ENCODE assay signal across 15 mouse cellular contexts in the genomic region with DNA sequence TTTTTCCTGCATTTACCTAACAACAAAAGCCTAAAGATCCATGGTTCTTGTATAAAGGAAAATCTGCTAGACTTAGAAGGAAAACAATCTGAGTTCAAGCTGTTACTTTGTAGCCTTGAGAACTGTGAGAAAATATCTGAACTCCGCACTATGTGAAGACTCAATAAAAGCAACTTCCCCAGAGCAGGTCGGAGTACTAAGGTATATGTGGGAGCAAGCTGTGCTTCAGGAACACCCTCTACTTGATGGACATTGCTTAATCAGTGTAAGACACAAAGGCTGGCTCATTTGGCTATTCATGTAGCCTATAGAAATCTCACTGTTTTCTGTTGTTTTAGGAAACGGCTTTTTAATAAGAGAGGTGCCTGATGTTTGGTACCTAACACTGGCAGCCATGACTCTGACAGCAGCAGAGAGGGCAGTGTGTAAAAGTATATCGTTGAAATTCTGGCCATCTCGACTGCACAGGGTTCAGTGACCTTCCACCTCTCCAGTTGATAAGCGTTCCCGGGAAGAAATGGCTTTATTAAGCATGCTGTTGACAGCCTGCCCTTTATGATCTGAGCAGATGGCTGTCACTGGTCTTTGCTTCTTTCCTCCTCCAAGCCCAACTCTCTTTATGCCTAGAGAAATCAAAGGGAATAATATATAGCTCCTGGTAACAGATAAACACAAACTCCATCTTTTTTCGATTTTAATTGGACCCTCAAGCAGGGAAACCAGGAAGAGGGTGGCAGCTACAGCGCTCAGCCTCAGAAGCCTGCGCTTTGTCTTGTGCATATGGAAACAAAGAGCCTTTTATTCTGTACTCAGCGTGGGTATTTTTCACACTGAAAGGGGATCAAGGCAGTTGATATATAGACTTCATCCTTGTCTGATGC.
A peak's percentile ranks its signal among the peaks of the same experiment; 100 is the strongest.
DNase-seq lines count a peak whose midpoint lies in the region; ATAC-seq and TF ChIP-seq lines count a peak whose summit lies in the region.
"Had no signal": no experiment of that assay in that cellular context is flagged by ENCODE, and none has a peak within 500 bp of the region (broad histone marks: within the 10 kb centered on the region; RNA-seq: fewer than 3 reads in every experiment).

No protein-coding gene starts in this region.

- ATAC-seq in neural tube, embryonic 14.5 days (ENCODE audit: low read depth): peak; percentile 69
- ATAC-seq: inflammation-experienced regulatory T-cells, adult 6 months; lung, postnatal 0 days had no signal

- no peaks in the 10 kb centered on the region for H3K9me3 ChIP-seq in embryonic facial prominence, embryonic 10.5 days
- no peaks in the 10 kb centered on the region for H3K9me3 ChIP-seq in neural tube, embryonic 14.5 days (ENCODE audit: control insufficient read depth, low read length)
- H3K9me3 ChIP-seq: limb, embryonic 15.5 days had no signal

- H3K4me2 ChIP-seq in neural tube, embryonic 14.5 days (ENCODE audit: low read depth, low read length): no peak overlapping the region
- H3K4me2 ChIP-seq: limb, embryonic 15.5 days had no signal

- 25% methylated on average over 11 of the region's 11 CpGs for WGBS in embryonic facial prominence, embryonic 10.5 days
- 12% methylated on average over 11 of the region's 11 CpGs for WGBS in neural tube, embryonic 14.5 days

- no peaks in the 10 kb centered on the region for H3K36me3 ChIP-seq in embryonic facial prominence, embryonic 10.5 days (replicated peaks)
- H3K36me3 ChIP-seq in neural tube, embryonic 14.5 days (ENCODE audit: control insufficient read depth, insufficient read depth, low read length): no peaks in the 10 kb centered on the region
- H3K36me3 ChIP-seq: limb, embryonic 15.5 days had no signal

- H3K4me1 ChIP-seq in embryonic facial prominence, embryonic 10.5 days: peaks cover 9% of the 10 kb centered on the region
- peaks cover 6% of the 10 kb centered on the region; the same call in 1 of the 2 replicates for H3K4me1 ChIP-seq in neural tube, embryonic 14.5 days (ENCODE audit: control insufficient read depth, insufficient read depth, low read length)
- H3K4me1 ChIP-seq: limb, embryonic 15.5 days had no signal

- H3K9ac ChIP-seq in neural tube, embryonic 14.5 days (replicated peaks; ENCODE audit: low read depth, low read length): 0 out of 2 replicates have a peak overlapping the region, but pooled peaks have one; percentile 1
- H3K9ac ChIP-seq: limb, embryonic 15.5 days had no signal

- no peak for TF ChIP-seq CTCF in layer of hippocampus, adult 2 months (conservative IDR thresholded peaks at IDR 0.05)

- DNase-seq in embryonic facial prominence, embryonic 10.5 days (ENCODE audit: low spot score): peak; percentile 25
- peak; percentile 47 for DNase-seq in forelimb bud, embryonic 11.5 days (ENCODE audit: low read depth, low spot score)
- peak; percentile 64 for DNase-seq in mesoderm, embryonic 11.5 days (ENCODE audit: low read depth, low spot score)
- no peak for DNase-seq in lung, postnatal 4 days
- DNase-seq in layer of hippocampus, adult 2 months (ENCODE audit: low spot score in 2 of 2): no peak
- no peak for DNase-seq in heart, adult 8-10 months (ENCODE audit: low spot score)
- no peak for DNase-seq in kidney, postnatal 10 days
- DNase-seq: cerebellum, adult 9-11 months; right cerebral cortex, postnatal 14 days; thymus, postnatal 4 days had no signal

- peak overlapping the region; percentile 57 for H3K27ac ChIP-seq in embryonic facial prominence, embryonic 10.5 days (replicated peaks)
- H3K27ac ChIP-seq in neural tube, embryonic 14.5 days (ENCODE audit: low read depth, low read length): peak overlapping the region; percentile 31; the same call in 1 of the 2 replicates
- no peak overlapping the region for H3K27ac ChIP-seq in layer of hippocampus, adult 2 months
- H3K27ac ChIP-seq: limb, embryonic 15.5 days had no signal

- H3K27me3 ChIP-seq in embryonic facial prominence, embryonic 10.5 days (replicated peaks; ENCODE audit: low read depth, poor library complexity, severe bottlenecking): no peaks in the 10 kb centered on the region
- H3K27me3 ChIP-seq in neural tube, embryonic 14.5 days (ENCODE audit: control insufficient read depth, insufficient read depth, low read length): no peaks in the 10 kb centered on the region
- H3K27me3 ChIP-seq: CH12.LX; limb, embryonic 15.5 days had no signal

- H3K4me3 ChIP-seq in embryonic facial prominence, embryonic 10.5 days: 0 out of 2 replicates have a peak overlapping the region, but pooled peaks have one; percentile 8
- no peak overlapping the region for H3K4me3 ChIP-seq in neural tube, embryonic 14.5 days (ENCODE audit: low read depth, low read length)
- H3K4me3 ChIP-seq in layer of hippocampus, adult 2 months: no peak overlapping the region
- H3K4me3 ChIP-seq: limb, embryonic 15.5 days had no signal

Comparison
In these comparisons a context has a peak if more than half of its experiments do, and no peak if none do; other contexts are left out.
1. DNase-seq: peak in embryonic facial prominence, embryonic 10.5 days (single experiment), forelimb bud, embryonic 11.5 days (single experiment) and mesoderm, embryonic 11.5 days (single experiment); none in lung, postnatal 4 days (0 of 2), layer of hippocampus, adult 2 months (0 of 2), heart, adult 8-10 months (single experiment) and kidney, postnatal 10 days (single experiment).